Mouse (Mus musculus) stomach, postnatal 0 days (tissue): ENCODE measurements around the gene Apoe. TPM values are rescaled to one million over a fixed set of nuclear protein-coding genes. Genes with fewer than 3 reads are reported as not detected.

Experiments
- ATAC-seq: fragments of 200-750 bp; cut with Nextera tagmentation; 2 replicates; pipeline ENCODE4 v1.8.0; 2017; ENCODE audit not compliant: low FRiP score, low TSS enrichment
- DNase-seq: peaks from one replicate; pipeline ENCODE4 v3.0.0-alpha.2; 2016; ENCODE audit warnings: low spot score
- H3K27ac ChIP-seq: fragments of 300-500 bp; sonication (generic); replicated peaks from 2 replicates; pipeline ENCODE4 v1.5.1; 2014; ENCODE audit warnings: mild to moderate bottlenecking, control low read depth
- H3K27me3 ChIP-seq: fragments of 300-500 bp; sonication (generic); 2 replicates; pipeline ENCODE4 v1.6.1; 2014; ENCODE audit warnings: low read length; ENCODE audit not compliant: control insufficient read depth, insufficient read depth
- H3K36me3 ChIP-seq: fragments of 300-500 bp; sonication (generic); 2 replicates; pipeline ENCODE4 v1.6.1; 2014; ENCODE audit warnings: low read length, mixed read lengths; ENCODE audit not compliant: control insufficient read depth, insufficient read depth
- H3K4me1 ChIP-seq: fragments of 300-500 bp; sonication (generic); replicated peaks from 2 replicates; pipeline ENCODE4 v1.6.1; 2014; ENCODE audit warnings: antibody characterized with exemption; ENCODE audit not compliant: control insufficient read depth, insufficient read depth
- H3K4me2 ChIP-seq: fragments of 300-500 bp; sonication (generic); replicated peaks from 2 replicates; pipeline ENCODE4 v1.6.1; 2014; ENCODE audit warnings: low read depth, mild to moderate bottlenecking, control low read depth, moderate library complexity
- H3K4me3 ChIP-seq: fragments of 300-500 bp; sonication (generic); 2 replicates; pipeline ENCODE4 v1.5.1; 2014; ENCODE audit warnings: low read depth, low read length, control low read depth
- H3K9ac ChIP-seq: fragments of 300-500 bp; sonication (generic); 2 replicates; pipeline ENCODE4 v1.6.1; 2014; ENCODE audit warnings: mild to moderate bottlenecking, low read length, control low read depth, mixed read lengths
- H3K9me3 ChIP-seq: fragments of 300-500 bp; sonication (generic); 2 replicates; pipeline ENCODE4 v1.6.1; 2016; ENCODE audit warnings: low read length; ENCODE audit not compliant: control insufficient read depth
- CTCF ChIP-seq: IDR thresholded peaks from 2 replicates; pipeline ENCODE4 v1.5.1; 2016; ENCODE audit warnings: antibody characterized with exemption, low read depth, mild to moderate bottlenecking, moderate library complexity
- EP300 ChIP-seq: optimal IDR thresholded peaks from 2 replicates; pipeline ENCODE3; 2016; ENCODE audit warnings: antibody characterized with exemption
- WGBS: fragments of 180-500 bp; shearing (Covaris S2); extraction: QIAGEN DNeasy Blood & Tissue Kit; methylation state at CpG from one replicate; pipeline ENCODE4 v1.1.7; 2014; 5-methylcytosine and 5-hydroxymethylcytosine counted together
- polyA plus RNA-seq: library from polyadenylated mRNA; unstranded; fragments of >200 nt; fragmentation: Nextera tagmentation; extraction: Ambion mirVana; gene quantifications from 2 replicates; pipeline ENCODE4 v1.2.1, GENCODE M21; 2015

Gene Apoe
- polyA plus RNA-seq, 1 experiment from 2014 or later: 383 TPM

DNA sequence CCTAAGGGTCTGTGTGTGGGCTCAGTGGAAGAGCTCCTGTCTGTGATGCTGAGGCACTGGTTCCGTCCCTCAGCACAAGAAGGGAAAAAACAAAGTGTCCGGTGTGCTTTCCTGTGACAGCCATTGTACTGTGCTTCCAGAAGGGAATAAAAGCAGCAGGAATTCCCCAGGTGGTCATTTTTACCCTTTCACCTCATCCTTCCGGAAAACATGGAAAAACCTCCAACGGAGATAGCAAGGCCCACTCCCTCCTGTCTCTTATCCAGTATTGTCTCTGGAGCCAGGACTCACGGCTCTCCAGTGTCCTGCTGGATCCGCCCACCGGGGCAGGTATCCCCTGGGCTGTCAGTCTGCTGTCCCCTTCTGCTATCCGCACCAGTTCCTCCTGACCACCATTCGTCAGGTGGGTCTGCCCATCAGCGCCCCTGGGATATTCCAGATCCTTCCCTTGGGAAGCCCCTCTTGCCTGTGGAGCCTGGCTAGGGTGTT is 35.2 kb upstream of the Apoe start:
- no peak for DNase-seq
- H3K4me2 ChIP-seq: no peak overlapping the region

GRCm38 (mm10) chr7:19726541-19726940 is 27.6 kb upstream of the Apoe start:
- WGBS: 91% methylated on average over 4 of the region's 4 CpGs
- no peak for ATAC-seq
- H3K36me3 ChIP-seq: peaks cover 39% of the 10 kb centered on the region

More for the DNA sequence above, 35.2 kb upstream of the Apoe start:
- H3K4me1 ChIP-seq: no peaks in the 10 kb centered on the region
- peaks cover 37% of the 10 kb centered on the region for H3K36me3 ChIP-seq
- H3K27ac ChIP-seq: no peak overlapping the region
- no peak overlapping the region for H3K4me3 ChIP-seq
- no peaks in the 10 kb centered on the region for H3K9me3 ChIP-seq
- TF ChIP-seq EP300: no peak
- H3K27me3 ChIP-seq: no peaks in the 10 kb centered on the region
- ATAC-seq: no peak
- 82% methylated on average over 10 of the region's 10 CpGs for WGBS
- H3K9ac ChIP-seq: no peak overlapping the region

GRCm38 (mm10) chr7:19724167-19724566 is 25.2 kb upstream of the Apoe start:
- Histone ChIP-seq H3K4me1 (no peaks in the 10 kb centered on the region), H3K9ac (no peak overlapping the region), H3K36me3 (peaks cover 25% of the 10 kb centered on the region), H3K9me3 (peaks cover 6% of the 10 kb centered on the region; the same call in 1 of the 2 replicates), H3K27ac (peak overlapping the region; percentile 40), H3K4me2 (no peak overlapping the region), H3K27me3 (no peaks in the 10 kb centered on the region), H3K4me3 (no peak overlapping the region)
- no peak for TF ChIP-seq EP300
- no peak for TF ChIP-seq CTCF
- ATAC-seq: peak; percentile 68
- DNase-seq: peak; percentile 86
- WGBS: 66% methylated on average over 12 of the region's 12 CpGs

More at GRCm38 (mm10) chr7:19726541-19726940, 27.6 kb upstream of the Apoe start:
- no peak for TF ChIP-seq EP300
- TF ChIP-seq CTCF: no peak
- Histone ChIP-seq H3K9ac (no peak overlapping the region), H3K4me2 (no peak overlapping the region), H3K27ac (no peak overlapping the region), H3K9me3 (0 out of 2 replicates have a peak, but pooled peaks cover 3% of the 10 kb centered on the region), H3K4me1 (no peaks in the 10 kb centered on the region), H3K4me3 (no peak overlapping the region), H3K27me3 (no peaks in the 10 kb centered on the region)
- no peak for DNase-seq

DNA sequence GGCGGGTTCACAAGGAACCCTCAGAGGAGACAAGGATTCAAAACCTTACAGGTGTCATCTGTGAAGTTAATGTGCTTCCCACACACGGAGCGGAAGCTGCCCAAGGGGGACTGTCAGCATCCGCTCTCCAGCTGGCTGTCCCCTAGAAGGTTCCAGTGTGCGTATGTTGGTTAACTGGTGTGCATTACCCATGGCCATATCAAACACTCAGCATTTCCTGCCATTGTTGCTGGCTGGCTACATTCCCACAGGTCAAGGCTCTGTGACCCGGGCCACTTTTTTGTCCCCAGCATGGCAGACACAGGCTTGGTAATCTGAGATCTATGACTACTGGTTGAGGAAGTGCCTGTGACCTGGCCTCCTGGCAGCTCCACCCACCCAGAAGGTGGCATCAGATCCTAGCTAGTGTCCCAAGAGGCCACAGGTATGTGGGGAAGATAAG is 23.8 kb upstream of the Apoe start:
- no peak for TF ChIP-seq EP300
- TF ChIP-seq CTCF: no peak
- Histone ChIP-seq H3K27me3 (no peaks in the 10 kb centered on the region), H3K9me3 (peaks cover 6% of the 10 kb centered on the region; the same call in 1 of the 2 replicates), H3K36me3 (peaks cover 21% of the 10 kb centered on the region), H3K4me3 (no peak overlapping the region), H3K27ac (no peak overlapping the region), H3K4me2 (no peak overlapping the region), H3K4me1 (no peaks in the 10 kb centered on the region), H3K9ac (no peak overlapping the region)
- 91% methylated on average over 6 of the region's 6 CpGs for WGBS
- ATAC-seq: peak; percentile 18; the same call in 1 of the 2 replicates
- DNase-seq: no peak

DNA sequence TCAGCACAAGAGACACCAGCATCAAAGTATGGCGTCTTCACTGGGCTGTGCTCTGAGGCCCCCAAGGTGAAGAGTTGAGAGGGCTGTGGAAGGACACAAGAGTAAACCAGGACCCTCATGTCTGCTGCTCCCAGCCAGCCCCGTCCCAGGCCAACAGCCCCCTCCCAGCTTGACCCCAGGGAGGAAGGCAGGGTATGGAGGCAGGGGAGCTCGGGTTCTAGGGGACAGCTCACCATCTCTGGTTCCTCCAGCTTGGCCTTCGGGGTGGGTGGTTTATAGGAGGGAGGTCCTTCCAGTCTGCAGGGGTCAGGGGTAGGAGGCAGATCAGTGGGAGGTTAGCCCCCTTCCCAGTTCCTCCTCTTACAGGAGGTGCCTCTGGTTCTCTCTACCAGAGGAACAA is 20.2 kb upstream of the Apoe start:
- Histone ChIP-seq H3K4me3 (no peak overlapping the region), H3K4me1 (no peaks in the 10 kb centered on the region; the same call in 1 of the 2 replicates), H3K36me3 (peaks cover 6% of the 10 kb centered on the region), H3K4me2 (no peak overlapping the region), H3K9ac (no peak overlapping the region), H3K27me3 (no peaks in the 10 kb centered on the region), H3K27ac (no peak overlapping the region), H3K9me3 (peaks cover 6% of the 10 kb centered on the region; the same call in 1 of the 2 replicates)
- WGBS: 92% methylated on average over 4 of the region's 4 CpGs
- ATAC-seq (no peak), DNase-seq (no peak)
- TF ChIP-seq EP300 (no peak), CTCF (no peak)

DNA sequence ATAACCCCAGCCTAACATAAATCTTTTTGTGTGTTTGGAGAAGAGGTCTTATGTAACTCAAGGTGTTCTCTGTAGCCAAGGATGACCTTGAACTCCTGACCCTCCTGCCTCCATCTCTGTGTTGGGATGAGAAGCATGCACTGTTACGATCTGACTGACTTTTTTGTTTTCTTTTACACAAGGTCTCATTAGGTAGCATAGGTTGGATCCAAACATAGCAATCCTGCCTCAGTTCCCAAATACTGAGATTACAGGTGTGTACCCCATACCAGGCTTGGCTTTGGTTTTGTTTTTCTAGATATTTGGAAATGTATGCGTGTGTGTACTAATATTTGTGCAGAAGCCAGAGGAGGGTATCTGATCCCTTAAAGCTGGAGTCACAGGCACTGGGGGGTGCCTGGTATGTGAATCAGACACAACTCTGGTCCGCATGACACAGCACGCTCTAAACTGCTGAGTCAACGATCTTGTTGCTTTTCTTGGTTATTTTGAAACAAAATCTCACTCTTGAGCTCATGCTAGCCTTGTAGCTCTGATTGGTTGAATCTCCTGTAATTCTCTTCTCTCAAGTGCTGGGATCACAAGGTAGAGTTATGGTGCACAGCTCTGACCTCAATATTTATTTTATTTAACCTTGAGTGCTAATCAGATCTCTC is 19.4 kb upstream of the Apoe start:
- WGBS: 91% methylated on average over 5 of the region's 5 CpGs

More for the DNA sequence above, 19.4 kb upstream of the Apoe start:
- H3K27ac ChIP-seq: no peak overlapping the region
- H3K9ac ChIP-seq: no peak overlapping the region
- no peaks in the 10 kb centered on the region; the same call in 1 of the 2 replicates for H3K4me1 ChIP-seq
- DNase-seq (no peak), ATAC-seq (no peak)
- H3K4me3 ChIP-seq: no peak overlapping the region
- TF ChIP-seq EP300 (no peak), CTCF (no peak)
- H3K4me2 ChIP-seq: no peak overlapping the region
- no peaks in the 10 kb centered on the region for H3K27me3 ChIP-seq
- H3K36me3 ChIP-seq: peaks cover 6% of the 10 kb centered on the region
- H3K9me3 ChIP-seq: peaks cover 6% of the 10 kb centered on the region; the same call in 1 of the 2 replicates
